Mouse (Mus musculus) telencephalon, adult 2 months (tissue): ENCODE data around the gene Fcmr.

Experiments used
- DNase-seq: peaks from one replicate; pipeline ENCODE4 v3.0.0-alpha.2; 2011; ENCODE audit warnings: low read depth, low spot score

Gene Fcmr

GRCm38 (mm10) chr1:130857456-130857855, 8.0 kb upstream of the Fcmr start:
- no peak for DNase-seq

- DNase-seq: no peak
Observed at GRCm38 (mm10) chr1:130864238-130864637, 1.2 kb upstream of the Fcmr start.

DNA sequence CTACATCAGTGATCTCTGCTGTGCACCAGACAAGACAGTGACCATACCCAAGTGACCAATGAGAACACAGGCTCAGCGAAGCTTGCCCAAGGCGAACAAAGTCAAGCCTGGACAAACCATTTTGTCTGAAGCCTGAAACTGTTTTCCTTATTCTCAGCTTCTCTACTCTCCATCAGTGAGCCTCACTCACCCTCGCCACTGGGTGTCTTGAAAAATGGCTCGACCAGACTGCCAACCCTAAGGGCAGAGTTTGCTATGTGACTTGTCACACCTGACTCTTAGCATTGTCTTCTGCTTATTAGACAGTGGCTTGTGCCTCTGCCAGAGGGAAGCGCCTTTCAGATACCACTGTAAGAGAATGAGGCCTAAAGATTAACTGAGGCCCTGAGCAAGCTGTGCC, 728 bp upstream of the Fcmr start:
- DNase-seq: no peak

GRCm38 (mm10) chr1:130872912-130873311, 7.4 kb downstream of the Fcmr start:
- no peak for DNase-seq

- DNase-seq: peak; percentile 38
Observed at GRCm38 (mm10) chr1:130875139-130875538, 9.7 kb downstream of the Fcmr start.

DNA sequence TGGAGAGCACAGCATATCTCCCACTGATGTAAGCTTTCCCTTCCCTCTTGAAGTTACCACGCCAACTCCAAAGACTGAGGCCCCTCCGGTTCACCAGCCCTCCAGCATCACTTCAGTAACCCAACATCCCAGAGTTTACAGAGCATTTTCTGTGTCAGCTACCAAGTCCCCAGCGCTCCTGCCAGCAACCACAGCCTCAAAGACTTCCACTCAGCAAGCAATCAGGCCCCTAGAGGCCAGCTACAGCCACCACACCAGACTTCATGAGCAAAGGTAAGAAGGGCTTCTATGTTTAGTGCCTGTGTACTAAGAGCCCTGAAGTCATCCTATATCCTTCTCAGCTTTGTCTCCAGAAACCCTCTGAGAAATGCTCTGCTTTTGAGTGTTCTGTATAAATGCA, 10.4 kb downstream of the Fcmr start:
- no peak for DNase-seq

DNA sequence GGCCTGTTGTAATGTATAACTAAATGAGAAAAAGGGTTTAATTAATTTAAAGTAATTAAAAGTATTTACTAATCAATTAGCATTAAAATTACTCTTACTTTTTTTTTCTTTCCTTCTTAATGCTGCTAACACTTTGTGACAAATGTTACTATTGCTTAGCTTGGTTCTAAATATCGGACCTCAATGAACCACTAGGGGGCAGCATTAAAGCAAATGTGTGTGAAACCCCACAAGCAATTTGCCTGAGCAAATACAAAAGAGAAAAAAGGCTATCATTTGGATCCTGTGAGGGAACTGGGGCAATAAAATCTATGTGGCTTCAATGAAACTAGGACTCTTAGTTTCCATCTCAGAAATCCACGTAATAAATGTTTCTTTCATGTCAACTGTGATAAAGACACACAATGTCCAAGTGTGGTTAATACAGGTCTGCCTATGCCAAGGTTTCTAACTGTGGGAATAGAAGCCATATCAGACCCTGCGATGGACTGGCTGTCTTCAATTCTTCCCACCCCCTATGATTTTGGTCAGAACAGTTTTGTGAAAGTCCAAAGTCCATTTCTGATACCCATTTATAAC, 11.6 kb downstream of the Fcmr start:
- DNase-seq: peak; percentile 67

DNA sequence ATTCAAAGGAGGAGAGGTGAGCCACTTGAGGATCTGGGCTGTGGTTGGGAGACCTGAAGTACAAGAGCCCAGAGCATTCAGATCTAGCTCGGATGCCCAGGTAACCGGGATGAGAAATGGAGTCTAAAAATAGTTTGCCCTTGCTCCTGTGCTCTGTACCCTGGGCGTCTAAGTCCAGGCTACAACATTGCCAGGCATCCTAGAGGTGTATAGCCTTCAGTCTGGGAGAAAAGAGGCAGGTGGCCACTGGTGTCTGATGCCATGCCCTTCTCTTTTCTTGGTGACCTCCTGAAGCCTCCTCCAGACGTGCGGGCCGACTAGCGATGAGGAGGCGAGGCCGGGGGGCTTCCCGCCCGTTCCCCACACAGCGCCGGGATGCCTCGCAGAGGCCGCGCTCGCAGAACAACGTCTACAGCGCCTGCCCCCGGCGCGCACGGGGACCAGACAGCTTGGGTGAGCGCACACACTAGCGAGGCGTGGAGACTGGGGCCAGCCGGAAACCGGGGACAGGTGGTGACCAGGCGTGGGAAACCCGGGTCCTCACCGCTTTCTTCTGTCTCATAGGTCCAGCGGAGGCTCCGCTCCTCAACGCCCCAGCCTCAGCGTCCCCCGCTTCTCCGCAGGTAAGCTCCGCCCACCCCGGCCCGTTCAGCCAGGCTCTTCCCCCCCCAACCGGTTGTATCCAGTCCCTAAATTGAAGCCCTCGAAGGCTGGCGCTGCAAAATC, 12.6 kb downstream of the Fcmr start:
- DNase-seq: no peak

DNA sequence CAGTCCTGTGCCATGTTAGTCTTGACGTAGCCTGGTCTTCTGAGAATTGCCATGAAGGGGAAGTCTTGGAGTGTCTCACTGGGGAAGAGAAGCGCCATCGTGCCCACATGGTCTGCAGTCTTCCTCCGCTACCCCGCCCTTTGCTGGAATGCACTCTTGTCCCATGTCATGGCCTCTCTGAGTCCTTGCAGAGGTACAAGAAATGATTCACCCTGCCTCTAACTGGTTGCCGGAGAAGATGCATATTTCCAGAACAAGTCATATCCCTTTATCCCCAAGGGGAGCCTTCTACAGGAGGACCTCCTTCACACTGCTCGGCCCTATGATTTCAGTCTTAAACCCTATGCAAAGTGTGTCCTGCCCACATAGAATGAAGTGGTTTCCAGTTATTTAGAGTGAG, 14.5 kb downstream of the Fcmr start:
- no peak for DNase-seq

DNA sequence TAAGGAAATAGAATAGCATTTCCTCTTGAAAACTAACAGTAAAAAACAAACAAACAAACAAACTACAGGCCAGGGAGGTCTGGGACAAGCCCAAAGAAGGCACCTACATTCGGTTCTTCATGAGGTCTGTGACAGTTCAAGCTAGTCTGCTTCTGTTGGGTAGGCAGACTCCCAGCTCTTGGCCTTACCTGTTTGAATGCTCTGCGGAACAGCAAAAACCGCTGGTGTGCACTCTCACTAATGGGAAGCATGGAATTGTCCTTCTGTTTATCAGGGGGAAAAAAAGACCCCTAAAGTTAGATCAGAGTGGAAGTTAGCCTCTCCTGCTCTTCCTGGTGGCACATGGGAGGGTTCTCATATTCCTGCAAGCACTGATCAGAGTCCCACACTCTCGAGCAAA, 17.7 kb downstream of the Fcmr start:
- DNase-seq: no peak

- no peak for DNase-seq
Observed at GRCm38 (mm10) chr1:130887354-130887753, 21.9 kb downstream of the Fcmr start, which contains the start of gene Il24. Gene Il24, minus strand, starts transcription at chr1:130887454.

GRCm38 (mm10) chr1:130892446-130892845, 27.0 kb downstream of the Fcmr start:
- DNase-seq: no peak

DNA sequence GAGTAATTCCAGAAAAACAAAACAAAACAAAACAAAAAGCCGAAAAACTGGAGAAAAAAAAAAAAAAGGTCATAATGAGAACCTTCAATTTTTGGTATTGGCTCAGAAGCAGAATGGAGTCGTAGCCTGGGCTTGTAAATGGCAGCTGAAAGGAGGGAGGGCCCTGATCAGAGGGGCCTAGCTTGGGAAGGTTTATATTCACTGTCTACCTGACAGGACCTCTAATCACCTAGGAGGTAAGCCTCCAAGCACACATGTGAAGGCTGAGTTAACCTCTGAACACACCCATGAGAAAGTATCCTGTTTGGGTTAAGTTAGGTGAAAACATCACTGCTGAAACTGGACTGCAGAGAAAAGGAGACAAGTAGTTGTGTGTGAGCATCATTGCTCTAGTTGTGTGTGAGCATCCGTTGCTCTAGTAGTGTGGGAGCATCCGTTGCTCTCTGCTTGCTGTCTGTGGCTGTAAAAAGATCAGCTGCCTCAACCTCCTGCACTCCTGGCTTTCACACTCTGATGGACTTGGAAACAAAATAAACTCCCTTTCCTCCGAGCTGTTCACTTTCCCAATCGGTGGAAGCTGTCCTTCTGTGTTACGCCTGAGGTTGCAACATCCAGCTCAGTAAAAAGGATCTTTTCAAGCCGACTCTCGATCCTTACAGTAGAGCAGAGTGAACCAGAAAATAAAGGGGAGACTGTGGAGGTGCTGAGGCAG, 28.0 kb downstream of the Fcmr start:
- DNase-seq: no peak

DNA sequence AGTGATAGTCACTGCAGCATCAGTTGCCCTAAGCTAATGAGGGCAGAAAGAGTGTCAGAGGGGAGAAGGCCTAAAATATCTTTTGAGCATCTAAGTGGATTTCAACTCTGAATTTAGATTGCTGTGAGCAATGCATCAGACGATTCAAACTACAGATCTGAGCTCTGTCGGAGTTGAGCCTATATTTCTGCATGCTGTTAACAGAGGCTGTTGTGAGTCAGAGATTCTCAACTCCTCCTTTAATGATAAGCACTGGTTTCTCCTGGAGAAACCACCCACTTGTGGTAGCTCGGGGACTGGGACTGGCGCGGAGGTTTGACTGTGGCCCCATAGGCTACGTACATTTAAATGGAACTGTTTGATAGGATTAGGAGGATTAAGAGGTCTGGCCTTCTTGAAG, 29.0 kb downstream of the Fcmr start:
- DNase-seq: no peak

- DNase-seq: no peak
Observed at GRCm38 (mm10) chr1:130902505-130902904, 37.0 kb downstream of the Fcmr start.

GRCm38 (mm10) chr1:130911401-130912010, 46.0 kb downstream of the Fcmr start, which contains the start of gene Il20:
Gene Il20, minus strand, starts transcription at chr1:130911451.
- DNase-seq: no peak

DNA sequence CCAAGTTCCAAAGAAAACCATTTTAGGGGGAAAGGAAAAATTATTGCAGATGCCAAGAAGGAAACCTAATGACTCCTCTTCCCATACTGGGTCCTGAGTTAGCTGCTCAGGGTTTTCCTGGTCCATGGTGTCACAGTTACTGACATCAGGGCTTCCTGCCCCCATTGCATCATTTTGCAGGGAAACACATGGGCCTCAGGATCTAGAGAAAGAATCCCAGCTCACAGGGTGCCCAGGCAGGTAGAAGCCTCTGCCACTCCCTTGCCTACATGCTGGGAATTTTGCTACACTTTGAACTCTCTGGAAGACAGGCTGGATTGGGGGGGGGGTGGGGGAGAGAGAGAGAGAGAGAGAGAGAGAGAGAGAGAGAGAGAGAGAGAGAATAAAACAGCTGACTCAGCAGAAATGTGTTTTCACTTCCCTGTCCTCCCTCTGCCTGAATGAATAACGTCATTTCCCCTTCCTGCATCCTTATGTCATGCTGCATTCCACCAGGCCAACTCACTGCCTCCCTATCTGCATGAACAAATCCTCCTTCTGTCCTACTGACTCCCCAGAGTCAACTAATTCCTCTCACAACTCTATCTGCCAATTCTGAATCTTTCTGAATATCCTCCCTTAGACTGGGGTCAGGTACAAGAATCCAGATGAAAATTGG, 53.0 kb downstream of the Fcmr start:
- DNase-seq: no peak

GRCm38 (mm10) chr1:130926484-130926883, 61.0 kb downstream of the Fcmr start:
- DNase-seq: no peak
